Mouse (Mus musculus) intestine, embryonic 16.5 days (tissue): ENCODE results near the gene Abcb6. TPM values are rescaled to one million over a fixed set of nuclear protein-coding genes. Genes with fewer than 3 reads are reported as not detected.
A peak's percentile ranks its signal among the peaks of the same experiment; 100 is the strongest.

ENCODE experiments used
- ATAC-seq: fragments of 200-750 bp; cut with Nextera tagmentation; 2 replicates; pipeline ENCODE4 v1.8.0; 2017; ENCODE audit warnings: moderate TSS enrichment, moderate library complexity
- H3K27ac ChIP-seq: fragments of 300-500 bp; sonication (generic); 2 replicates; pipeline ENCODE4 v1.5.1; 2014; ENCODE audit warnings: mild to moderate bottlenecking, low read length
- H3K27me3 ChIP-seq: fragments of 300-500 bp; sonication (generic); replicated peaks from 2 replicates; pipeline ENCODE4 v1.6.1; 2014; ENCODE audit warnings: low read length, control low read depth, mixed read lengths; ENCODE audit not compliant: control insufficient read depth, insufficient read depth
- H3K36me3 ChIP-seq: fragments of 300-500 bp; sonication (generic); 2 replicates; pipeline ENCODE4 v1.6.1; 2014; ENCODE audit warnings: low read length, control low read depth; ENCODE audit not compliant: control insufficient read depth, insufficient read depth
- H3K4me1 ChIP-seq: fragments of 300-500 bp; sonication (generic); 2 replicates; pipeline ENCODE4 v1.6.1; 2014; ENCODE audit warnings: low read length, control low read depth, mixed read lengths; ENCODE audit not compliant: control insufficient read depth, insufficient read depth
- H3K4me2 ChIP-seq: fragments of 300-500 bp; sonication (generic); 2 replicates; pipeline ENCODE4 v1.6.1; 2014; ENCODE audit warnings: low read depth, low read length, control low read depth
- H3K4me3 ChIP-seq: fragments of 300-500 bp; sonication (generic); 2 replicates; pipeline ENCODE4 v1.5.1; 2014; ENCODE audit warnings: mild to moderate bottlenecking, low read length
- H3K9ac ChIP-seq: fragments of 300-500 bp; sonication (generic); 2 replicates; pipeline ENCODE4 v1.6.1; 2014; ENCODE audit warnings: low read depth, low read length
- H3K9me3 ChIP-seq: fragments of 300-500 bp; sonication (generic); 2 replicates; pipeline ENCODE4 v1.6.1; 2016; ENCODE audit warnings: low read length, control low read depth; ENCODE audit not compliant: control insufficient read depth
- WGBS: fragments of 180-500 bp; shearing (Covaris S2); extraction: QIAGEN DNeasy Blood & Tissue Kit; methylation state at CpG from one replicate; pipeline ENCODE4 v1.1.7; 2014; 5-methylcytosine and 5-hydroxymethylcytosine counted together
- microRNA-seq: library from miRNA; unstranded; fragments of <30 nt; microRNA quantifications from one replicate; pipeline ENCODE4, GENCODE M21; 2016
- polyA plus RNA-seq: library from polyadenylated mRNA; unstranded; fragments of >200 nt; fragmentation: Nextera tagmentation; extraction: Ambion mirVana; gene quantifications from 2 replicates; pipeline ENCODE4 v1.2.1, GENCODE M21; 2015

The Abcb6 gene
- polyA plus RNA-seq, 1 experiment from 2014 or later = 27.8 TPM

- WGBS = 1% methylated on average over 56 of the region's 56 CpGs
- no peaks in the 10 kb centered on the region for H3K27me3 ChIP-seq
- peak; percentile 97 for ATAC-seq
Observed at GRCm38 (mm10) chr1:75124346-75125321, 55.6 kb downstream of the Abcb6 start, which contains the start of gene Nhej1. Nhej1 (minus strand) TSS chr1:75125200.

GRCm38 (mm10) chr1:75122211-75122610 is 58.0 kb downstream of the Abcb6 start:
- no peak overlapping the region for H3K4me2 ChIP-seq
- 82% methylated on average over 3 of the region's 3 CpGs for WGBS
- no peak overlapping the region for H3K27ac ChIP-seq
- H3K4me3 ChIP-seq = no peak overlapping the region
- H3K27me3 ChIP-seq = no peaks in the 10 kb centered on the region
- peaks cover 5% of the 10 kb centered on the region for H3K4me1 ChIP-seq
- no peaks in the 10 kb centered on the region for H3K36me3 ChIP-seq
- ATAC-seq = no peak
- H3K9me3 ChIP-seq = no peaks in the 10 kb centered on the region
- H3K9ac ChIP-seq = no peak overlapping the region

More at GRCm38 (mm10) chr1:75124346-75125321, 55.6 kb downstream of the Abcb6 start, which contains the start of gene Nhej1:
- Histone ChIP-seq H3K9ac (peak within 1 kb of the TSS; percentile 80), H3K36me3 (no peaks in the 10 kb centered on the region), H3K27ac (peak within 1 kb of the TSS; percentile 99), H3K4me1 (peaks cover 5% of the 10 kb centered on the region), H3K4me3 (peak within 1 kb of the TSS; percentile 66), H3K4me2 (peak within 1 kb of the TSS; percentile 65), H3K9me3 (no peaks in the 10 kb centered on the region)

Small RNAs within 50 kb of the gene (microRNA-seq; reads per million reads assigned to microRNA genes)
- gene Gm27943 = not detected

Other genes starting within 250 kb of the Abcb6 start
- 0.07 and 0.16 TPM in 2 replicates for gene Cfap65, start 244.8 kb downstream of the Abcb6 start, polyA plus RNA-seq
- gene Ihh, start 228.7 kb downstream of the Abcb6 start, polyA plus RNA-seq = 25.3 and 27.9 TPM in 2 replicates
- gene Nhej1, start 55.2 kb downstream of the Abcb6 start, polyA plus RNA-seq = 9.4 and 10.2 TPM in 2 replicates
- 1.2 and 1.5 TPM in 2 replicates for gene Slc23a3, start 46.5 kb downstream of the Abcb6 start, polyA plus RNA-seq
- 49.1 and 52.5 TPM in 2 replicates for gene Cnppd1, start 37.7 kb downstream of the Abcb6 start, polyA plus RNA-seq
- 44.7 and 50.8 TPM in 2 replicates for gene Retreg2, start 37.6 kb downstream of the Abcb6 start, polyA plus RNA-seq
- gene Zfand2b, start 11.7 kb downstream of the Abcb6 start, polyA plus RNA-seq = 53.2 and 54.6 TPM in 2 replicates
- gene Ankzf1, start 11.8 kb upstream of the Abcb6 start, polyA plus RNA-seq = 25.4 and 26.5 TPM in 2 replicates
- gene Atg9a, start 11.8 kb upstream of the Abcb6 start, polyA plus RNA-seq = 28.3 and 31.7 TPM in 2 replicates
- gene Glb1l, start 30.4 kb upstream of the Abcb6 start, polyA plus RNA-seq = 9.2 and 10.1 TPM in 2 replicates
- gene Stk16, start 30.4 kb upstream of the Abcb6 start, polyA plus RNA-seq = 108 and 120 TPM in 2 replicates
- 137 and 151 TPM in 2 replicates for gene Tuba4a, start 39.5 kb upstream of the Abcb6 start, polyA plus RNA-seq
- not detected in 2 replicates for gene A630095N17Rik, start 51.7 kb upstream of the Abcb6 start, polyA plus RNA-seq
- gene Dnajb2, start 56.0 kb upstream of the Abcb6 start, polyA plus RNA-seq = 20.9 and 24.3 TPM in 2 replicates
- gene Ptprn, start 84.1 kb upstream of the Abcb6 start, polyA plus RNA-seq = 2.9 and 3.0 TPM in 2 replicates
- gene Resp18, start 98.0 kb upstream of the Abcb6 start, polyA plus RNA-seq = 9.2 and 9.9 TPM in 2 replicates
- 159 and 160 TPM in 2 replicates for gene Dnpep, start 137.6 kb upstream of the Abcb6 start, polyA plus RNA-seq
- 149 and 159 TPM in 2 replicates for gene Des, start 179.9 kb upstream of the Abcb6 start, polyA plus RNA-seq
- 33.5 and 35.2 TPM in 2 replicates for gene Speg, start 194.9 kb upstream of the Abcb6 start, polyA plus RNA-seq